Mouse (Mus musculus): ENCODE data around the gene Zfp827.

Gene Zfp827

DNA sequence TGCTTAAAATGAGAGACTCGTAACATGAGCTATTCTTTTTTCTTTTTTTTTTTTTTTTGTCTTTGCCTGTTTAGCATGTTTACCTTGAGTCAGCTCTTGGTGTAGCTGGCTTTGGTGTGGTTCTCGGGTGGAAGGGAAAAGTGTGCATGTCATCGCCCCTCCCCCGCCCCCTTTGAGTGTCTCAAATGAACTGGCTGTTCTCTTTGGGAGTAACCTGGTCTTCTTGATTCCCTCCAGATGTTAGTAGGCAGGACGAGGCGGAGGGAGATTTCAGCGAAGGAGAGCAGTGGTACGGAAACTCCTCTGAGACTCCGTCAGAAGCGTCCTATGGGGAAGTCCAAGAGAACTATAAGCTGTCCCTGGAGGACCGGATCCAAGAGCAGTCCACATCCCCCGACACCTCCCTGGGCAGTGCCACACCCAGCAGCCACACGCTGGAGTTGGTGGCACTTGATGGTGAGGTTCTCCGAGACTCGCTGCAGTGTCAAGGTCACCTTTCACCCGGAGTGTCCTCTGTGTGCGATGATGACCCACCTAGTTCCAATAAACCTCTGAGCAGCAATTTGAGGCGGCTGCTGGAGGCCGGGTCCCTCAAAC lies 31.9 kb downstream of the Zfp827 start:
- no peak for DNase-seq (ENCODE audit: low read depth, low spot score)

DNA sequence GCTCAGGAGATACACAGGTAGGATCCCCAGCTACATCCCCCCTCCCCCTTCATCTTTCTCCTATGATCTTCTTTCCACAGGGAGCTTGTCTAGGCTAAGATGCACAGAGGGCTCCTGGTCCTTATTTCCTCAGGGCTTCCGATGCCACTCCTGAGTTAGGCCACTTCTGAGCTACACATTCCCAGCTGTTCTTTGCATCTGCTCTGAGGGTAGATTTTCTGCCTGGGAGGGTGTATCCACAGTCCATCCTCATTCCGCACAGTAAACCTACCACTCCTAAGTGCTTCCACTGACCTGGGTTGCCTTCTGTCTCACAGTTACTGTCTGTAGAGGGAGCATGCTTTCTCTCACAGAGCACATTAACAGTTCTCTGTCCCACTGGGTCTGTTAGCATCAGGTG lies 37.7 kb downstream of the Zfp827 start:
- DNase-seq (ENCODE audit: low read depth, low spot score): no peak

DNA sequence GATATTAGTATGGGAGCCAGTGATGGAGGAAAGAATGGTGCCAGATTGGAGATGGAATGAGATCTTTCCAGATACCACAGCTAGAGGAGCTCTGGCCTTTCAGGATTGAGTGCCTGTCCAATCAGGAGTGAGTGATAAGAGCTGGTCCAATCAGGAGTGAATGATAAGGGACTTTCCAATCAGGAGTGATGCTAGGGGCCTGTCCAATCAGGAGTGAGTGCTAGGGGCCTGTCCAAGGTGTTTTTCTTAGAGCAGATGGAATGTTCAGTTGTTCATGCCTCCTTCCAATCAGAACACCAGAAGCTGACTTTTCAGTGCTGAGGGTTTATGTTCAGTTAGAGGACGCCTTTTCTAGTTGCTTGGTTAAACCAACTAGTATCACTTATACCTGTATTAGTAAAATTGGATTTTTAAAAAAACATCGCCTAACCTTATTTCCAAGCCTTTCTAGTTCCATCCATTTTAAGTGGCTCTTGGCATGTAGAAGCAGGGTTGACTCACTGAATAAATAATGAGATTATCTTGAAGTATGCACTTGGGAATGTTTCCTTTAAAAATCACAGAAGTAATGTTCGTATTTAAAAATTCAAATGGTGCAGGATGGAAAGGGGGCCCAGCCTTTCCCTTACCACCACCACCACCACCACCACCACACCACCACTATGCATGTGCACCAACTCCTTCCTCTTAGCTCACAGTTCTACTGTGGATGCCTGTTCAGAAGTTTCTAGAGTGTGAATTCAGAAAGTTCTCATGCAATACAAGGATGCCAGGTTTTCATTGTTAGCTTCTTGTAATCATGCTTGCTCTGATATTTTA lies 39.8 kb downstream of the Zfp827 start:
- DNase-seq (ENCODE audit: low read depth, low spot score): no peak

DNA sequence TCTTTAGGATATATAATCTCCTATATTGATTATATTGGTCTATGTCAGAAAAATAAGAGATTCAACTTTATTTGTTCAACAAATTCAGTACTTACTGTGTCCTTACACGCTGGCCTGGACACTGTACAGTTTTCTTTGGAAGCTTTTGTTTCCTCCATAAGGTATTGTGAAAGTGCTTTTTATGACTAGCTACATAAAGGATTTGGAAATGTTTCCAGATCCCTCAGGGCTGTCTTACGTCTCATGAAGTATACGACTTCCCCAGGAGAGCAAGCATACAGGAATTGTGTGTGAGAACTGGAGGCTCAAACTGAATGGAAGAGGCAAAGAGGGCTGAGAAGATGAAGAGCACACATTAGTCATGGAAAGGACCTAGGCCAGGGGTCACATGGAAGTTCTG lies 45.1 kb downstream of the Zfp827 start:
- DNase-seq (ENCODE audit: low read depth, low spot score): no peak

DNA sequence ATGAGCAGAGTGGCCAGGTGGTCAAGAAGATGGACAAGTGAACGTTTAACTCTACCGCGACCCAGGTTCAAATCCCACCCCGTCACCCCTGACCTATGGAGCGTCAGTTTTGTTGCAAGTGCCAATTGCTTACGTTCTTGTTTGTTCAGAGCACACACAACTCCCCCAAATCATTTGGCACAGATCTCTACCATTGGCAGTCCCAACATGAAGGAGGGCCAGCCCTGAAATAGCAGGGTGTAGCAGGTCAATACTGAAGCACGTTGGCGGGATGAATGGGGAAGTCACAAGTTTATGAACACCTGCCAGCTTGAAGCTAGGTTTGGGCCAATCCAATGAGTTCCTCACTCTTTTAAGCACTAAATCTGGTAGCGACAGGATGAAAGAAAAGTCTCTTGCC lies 46.7 kb downstream of the Zfp827 start:
- DNase-seq (ENCODE audit: low read depth, low spot score): no peak

DNA sequence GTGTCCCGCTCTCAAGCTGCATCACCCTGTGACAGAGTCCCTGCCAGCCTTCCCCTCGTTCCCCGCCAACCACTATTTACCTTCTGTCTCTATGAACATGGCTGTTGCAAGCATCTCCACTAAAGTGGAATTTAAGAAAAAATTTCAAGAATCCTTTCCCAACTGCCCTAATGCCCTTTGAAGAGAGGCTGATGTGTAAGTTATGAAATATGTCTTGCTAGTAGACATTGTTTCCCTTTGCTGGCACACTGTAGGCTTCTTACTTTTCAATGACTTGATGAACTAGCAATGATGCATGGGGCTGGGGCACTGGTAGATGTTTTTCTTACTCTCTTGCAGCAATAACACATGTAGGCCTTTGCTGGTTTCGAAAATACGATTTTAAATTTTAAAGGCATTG lies 49.0 kb downstream of the Zfp827 start:
- no peak for DNase-seq (ENCODE audit: low read depth, low spot score)

DNA sequence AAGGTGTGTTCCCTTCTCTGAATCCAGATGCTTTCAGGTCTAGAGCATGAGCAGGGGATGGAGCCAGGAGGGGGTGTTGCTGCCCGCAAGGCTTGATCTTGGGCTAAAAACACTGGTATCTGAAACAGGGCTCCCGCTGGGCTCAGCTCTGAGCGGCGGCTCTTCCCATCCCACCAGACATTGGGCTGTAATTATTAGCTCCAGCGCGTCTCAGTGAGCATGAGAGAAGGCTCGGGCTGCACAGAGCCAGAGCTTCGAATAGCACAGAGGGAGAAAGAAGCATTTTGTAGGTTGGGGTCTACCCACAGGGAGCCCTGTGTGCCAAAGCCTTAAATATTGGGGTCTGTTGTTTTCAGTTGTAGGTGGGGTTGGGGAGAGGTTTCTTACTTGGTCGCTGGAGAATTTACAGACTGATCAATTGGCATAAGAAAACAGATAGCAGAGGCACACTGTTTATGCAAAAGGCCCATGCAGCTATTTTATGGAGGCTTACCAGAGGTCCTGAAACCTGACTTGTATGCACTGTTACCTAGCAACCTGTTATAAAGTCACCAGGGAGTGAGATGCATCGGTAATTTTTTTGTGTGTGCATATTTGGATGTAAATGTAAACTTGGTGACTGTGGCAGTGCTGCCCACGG lies 50.4 kb downstream of the Zfp827 start:
- DNase-seq (ENCODE audit: low read depth, low spot score): no peak

DNA sequence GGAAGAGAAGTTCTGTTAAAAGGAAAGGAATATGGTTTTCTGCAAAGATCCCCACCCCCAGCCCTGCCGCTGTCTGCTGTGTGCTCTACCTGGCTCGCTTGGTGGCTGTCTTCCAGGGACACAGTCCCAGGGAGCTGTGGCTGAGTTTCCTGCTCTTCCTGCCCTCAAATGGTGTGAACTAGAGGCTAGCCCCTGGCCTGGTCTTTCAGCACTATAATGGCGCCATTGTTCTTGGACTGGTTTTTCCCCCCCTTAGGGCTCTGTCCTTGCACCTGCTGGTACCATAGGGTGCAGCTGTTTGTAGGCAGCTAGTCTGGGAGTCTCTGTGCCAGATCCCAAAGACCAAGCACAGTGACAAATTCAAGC lies 50.9 kb downstream of the Zfp827 start:
- DNase-seq (ENCODE audit: low read depth, low spot score): no peak

DNA sequence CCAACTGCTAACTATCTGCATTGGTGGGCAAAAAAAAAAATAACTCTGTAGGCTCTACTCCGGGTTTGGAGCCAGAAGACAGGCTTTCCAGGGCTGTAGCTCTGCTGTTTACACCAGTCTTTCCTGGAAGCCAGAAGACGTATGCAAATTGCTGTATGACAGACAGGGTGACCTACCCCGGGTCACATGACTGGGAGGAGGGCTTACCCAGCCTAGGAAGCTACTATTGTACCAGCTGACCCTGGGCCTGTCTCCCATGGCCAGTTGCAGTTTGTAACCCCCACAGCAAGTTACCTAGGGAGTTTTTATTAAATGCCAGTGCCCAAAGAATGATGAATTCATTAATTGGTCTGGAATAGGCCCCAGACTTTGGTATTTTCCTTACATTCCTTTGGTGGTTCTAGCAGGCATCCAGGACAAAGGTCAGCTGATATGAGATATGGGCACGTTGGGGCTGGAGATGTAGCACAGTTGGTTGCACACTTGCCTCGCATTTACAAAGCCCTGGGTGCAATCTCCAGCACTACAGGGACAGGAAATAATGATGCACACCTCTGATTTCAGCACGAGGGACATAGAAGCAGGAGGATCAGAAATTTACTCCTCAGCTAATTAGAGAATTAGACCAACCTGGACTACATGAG lies 52.0 kb downstream of the Zfp827 start:
- no peak for DNase-seq (ENCODE audit: low read depth, low spot score)

DNA sequence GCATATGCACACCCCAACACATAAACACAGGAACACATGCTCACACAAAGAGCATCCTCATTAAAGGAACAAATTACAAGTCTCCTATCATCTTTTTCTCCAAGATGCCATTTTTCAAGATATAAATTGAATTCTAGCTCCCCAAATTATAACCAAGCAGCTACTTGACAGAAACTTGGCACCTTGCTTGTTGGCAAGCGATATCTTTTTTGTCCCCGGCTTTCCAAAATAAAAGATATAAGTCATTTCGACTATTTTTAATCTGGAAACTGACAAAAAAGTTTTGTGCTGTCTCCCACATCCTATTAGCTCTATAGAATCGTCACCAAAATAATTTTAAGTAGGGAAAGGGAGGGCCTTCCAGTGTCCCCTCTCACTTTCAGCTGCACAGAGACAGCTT lies 53.1 kb downstream of the Zfp827 start:
- no peak for DNase-seq (ENCODE audit: low read depth, low spot score)

DNA sequence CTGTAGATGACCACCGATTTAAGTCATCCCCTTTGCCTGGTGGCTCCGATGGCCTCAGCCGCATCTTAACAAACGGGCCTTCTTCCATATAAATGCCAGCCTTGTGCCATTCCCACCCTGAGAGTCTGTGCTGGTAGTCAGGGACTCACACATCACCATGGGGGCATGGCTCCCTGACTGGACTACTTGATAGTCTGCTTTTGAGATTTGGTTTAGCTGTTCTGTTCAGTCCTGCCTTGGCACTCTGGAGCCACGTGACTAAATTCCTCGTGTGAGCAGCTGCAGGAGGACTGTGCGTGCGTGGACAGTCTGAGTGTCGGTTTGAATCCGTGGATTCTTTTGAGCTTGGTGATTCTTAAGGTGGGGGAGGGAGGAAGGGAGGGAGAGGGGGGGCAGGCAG lies 53.7 kb downstream of the Zfp827 start:
- DNase-seq (ENCODE audit: low read depth, low spot score): no peak

DNA sequence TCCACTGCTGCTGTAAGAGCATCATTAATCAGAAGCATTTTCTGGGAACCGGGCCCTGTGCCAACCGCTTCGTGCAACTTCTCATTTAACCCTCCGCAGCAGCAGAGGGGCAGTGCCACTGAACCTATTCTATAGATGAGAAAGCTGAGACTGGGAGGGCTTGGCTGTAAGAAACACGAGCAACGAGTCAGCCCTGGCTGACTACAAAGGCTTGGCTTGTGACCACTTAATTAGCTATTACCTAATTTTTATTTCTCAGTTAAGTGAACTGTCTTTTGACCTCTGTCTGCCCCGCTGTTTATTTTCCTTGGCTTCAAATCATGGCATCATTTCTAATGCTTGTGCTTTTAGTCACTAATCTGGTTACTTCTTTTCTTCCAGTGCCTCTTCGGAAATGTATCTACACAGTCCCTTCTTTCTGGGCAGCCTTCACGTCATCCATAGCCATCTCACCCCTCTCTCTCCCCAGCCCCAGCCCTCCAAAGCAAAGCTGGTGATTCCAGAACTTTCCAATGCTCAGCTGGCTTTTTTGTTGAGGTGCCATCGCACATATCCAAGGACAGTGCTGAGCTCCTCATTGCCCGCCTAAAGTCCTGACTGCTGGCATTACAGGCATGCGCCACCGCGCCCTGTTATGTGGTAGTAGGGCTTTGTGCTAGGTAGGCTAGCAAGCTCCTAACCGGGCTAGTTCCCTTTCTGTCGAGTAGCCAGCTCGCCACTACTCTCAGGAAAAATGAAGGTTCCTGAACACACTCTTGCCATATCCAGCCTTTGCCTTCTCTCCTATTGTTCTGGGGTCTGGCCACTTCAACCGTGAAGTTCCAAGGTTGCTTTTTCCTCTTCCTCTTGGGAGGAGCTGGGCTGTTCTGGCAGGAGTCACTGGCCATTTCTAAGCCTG lies 55.5 kb downstream of the Zfp827 start:
- DNase-seq (ENCODE audit: low read depth, low spot score): no peak

DNA sequence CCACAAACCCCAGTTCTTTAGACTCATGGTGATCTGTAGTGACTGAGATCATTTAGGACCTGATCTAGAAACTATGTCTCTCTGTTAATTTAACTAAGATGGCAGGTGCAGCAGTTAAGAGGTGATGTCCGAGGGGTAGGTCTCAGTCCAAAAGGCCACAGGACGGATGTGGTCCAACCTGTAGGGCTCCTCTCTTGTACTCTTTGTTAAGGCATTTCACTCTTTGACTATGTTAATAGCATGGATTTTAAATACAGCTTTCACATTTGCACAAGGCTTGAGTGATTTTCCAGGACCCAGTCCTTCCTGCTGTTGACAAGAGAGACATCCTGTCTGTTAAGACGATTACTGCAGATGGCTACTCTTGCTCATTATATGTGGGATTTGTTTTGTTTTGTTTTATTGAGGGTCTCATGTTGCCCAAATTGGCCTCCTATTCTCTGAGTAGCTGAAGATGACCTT lies 56.2 kb downstream of the Zfp827 start:
- DNase-seq (ENCODE audit: low read depth, low spot score): no peak

DNA sequence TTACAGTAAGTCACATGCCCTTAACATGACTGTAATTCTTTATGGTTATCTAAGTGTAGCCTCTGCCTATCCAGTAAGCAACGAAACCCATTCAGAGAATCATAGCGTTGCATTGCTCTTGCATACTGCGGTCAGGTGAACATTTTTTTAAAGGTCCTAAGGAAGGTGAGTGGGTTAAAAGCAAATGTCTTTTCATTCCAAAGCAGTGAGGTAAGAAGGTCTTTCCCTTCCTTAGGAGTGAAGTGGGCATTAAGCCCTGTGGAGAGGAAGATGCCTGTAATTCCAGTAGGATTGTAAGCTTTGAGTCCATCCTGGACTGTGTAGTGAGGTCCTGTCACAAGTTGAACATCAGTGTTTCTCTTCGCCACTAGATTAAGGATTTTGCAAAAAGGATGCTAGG lies 66.2 kb downstream of the Zfp827 start:
- no peak for DNase-seq (ENCODE audit: low read depth, low spot score)

DNA sequence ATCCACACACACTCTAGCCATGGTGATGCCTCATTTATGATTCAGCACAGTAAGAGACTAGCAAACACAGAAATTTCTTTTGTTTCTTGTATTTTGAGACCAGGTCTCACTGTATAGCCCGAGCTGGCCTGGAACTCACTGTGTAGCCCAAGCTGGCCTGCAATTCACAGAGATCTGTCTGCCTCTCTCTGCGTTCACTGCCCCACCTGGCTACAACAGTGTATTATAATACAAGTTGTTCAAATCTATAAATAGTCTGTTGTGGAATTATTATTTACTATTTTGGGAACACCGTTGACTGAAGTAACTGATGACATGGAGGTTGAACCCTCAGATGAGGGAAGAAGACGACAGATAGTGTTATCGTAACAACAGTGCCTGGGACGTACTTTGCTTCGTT lies 66.9 kb downstream of the Zfp827 start:
- no peak for DNase-seq (ENCODE audit: low read depth, low spot score)

DNA sequence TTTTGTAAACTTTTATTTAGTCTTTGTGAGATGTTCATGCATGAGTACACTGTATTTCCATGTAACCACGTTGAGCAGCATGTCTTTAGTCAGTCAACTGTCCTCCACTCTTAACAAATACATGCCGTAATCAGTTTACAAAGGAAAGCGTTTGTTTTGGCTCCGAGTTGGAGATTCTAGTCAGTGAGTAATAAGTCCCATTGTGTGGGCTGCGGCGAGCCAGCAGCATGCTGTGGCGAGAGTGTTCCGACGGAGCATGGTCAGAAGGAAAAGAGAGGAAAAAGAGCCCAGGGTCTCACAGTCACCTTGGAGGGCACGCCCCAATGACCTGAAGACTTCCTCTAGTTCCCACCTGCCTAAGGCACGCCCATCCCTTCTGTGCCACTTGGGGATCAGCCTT lies 68.7 kb downstream of the Zfp827 start:
- DNase-seq (ENCODE audit: low read depth, low spot score): no peak

DNA sequence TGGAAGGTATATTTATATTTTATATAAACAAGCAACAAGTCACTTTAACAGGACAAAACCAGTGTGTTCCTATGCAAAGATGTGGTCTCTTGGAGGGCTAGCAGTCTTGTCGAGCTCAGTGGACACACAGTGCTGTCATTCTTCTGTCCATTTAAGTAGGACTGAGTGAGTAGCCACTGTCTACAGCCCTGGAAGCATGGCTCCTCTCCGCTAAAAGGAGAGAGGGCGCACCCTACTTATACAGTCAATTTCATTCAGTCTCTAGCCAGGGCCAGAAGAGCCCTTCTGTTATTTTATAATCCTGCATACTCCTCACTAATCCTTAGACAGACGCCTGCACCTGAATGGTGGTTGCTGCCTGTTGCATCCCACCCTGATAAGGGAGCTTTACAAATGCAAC lies 74.5 kb downstream of the Zfp827 start:
- no peak for DNase-seq (ENCODE audit: low read depth, low spot score)

DNA sequence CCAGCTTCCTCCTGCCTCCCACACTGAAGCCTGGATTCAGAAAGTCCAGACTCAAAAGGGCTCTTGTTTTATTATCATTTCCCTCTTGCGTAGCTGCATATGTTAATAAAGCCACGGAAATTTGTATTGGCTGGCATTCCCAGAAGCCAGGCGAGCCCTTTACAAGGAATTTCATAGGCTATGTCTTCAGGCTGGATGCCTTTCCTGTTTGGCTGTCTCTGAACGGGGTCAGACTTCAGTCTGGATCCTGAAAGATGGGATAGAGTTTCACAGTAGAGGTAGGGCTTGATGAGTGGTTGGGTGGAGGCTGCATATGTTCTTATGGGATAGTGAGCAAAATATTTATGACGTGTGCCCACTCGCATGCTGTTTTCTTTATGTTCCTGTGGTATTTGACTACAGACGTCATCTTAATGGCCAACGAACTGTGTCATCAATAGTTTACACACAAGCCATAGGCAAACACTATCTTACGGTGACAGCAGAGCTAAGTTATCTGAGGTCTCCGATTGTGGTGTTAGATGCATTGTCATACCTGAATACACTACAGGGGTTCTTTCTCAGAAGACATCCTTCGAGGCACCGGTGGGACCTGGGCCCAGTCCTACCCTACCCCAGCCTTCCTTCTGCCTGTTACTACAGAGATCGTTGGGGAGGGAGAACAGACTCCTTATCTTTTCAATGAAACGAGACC lies 75.1 kb downstream of the Zfp827 start:
- DNase-seq (ENCODE audit: low read depth, low spot score): no peak

DNA sequence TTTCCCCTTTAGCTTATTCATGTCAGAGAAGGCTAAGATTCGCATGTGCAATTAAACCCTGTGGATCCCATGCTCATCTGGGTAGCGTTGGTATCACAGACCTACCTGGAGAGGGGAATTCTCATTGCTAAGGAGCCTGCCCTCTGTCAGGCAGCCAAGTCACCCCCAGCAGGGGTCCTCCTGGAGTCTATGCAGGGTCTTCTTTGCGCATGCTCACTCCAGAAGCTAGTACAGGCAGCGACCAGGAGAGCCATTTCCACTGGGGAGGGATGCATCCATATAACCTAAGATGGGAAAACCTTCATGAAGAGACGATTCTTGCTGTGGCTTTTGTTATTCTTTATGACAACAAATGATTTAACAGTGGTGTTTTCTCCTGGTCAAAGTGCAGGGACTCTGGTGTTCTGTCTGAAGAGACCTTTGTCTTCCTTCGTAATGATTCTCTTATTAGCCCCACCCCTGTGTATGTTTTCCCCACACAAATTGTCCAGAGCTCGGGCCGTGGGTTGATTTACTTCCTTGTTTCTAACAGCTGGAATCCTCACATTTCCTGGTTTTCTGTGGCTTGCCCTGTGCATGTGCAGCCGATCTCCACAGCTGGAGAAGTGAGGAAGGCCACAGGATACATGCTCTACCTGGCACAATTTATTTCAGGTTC lies 75.8 kb downstream of the Zfp827 start:
- no peak for DNase-seq (ENCODE audit: low read depth, low spot score)

DNA sequence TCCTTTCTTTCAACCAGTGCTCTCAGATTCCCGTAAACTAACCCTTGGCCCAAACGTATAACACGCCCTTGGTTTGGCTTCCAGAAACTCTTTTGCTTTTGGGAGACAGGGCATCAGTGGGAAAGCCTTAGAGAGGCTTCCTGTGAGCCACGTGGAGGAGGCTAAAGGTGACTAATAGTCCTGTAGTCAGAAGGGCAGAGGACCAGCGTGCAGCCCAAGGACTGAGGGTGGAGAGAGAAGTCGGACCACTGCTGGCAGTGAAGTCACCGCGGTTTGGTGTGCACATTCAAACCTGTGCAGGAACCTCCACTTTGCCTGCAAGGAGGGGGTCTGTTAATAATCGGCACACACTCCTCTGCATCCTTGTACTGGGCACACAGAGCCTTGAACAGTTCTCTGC lies 76.4 kb downstream of the Zfp827 start:
- DNase-seq (ENCODE audit: low read depth, low spot score): no peak

Data from CD4-positive, CD25-positive, alpha-beta regulatory T cell, adult 2 months (primary cell).